Mouse (Mus musculus) C2C12 (cell line): ENCODE results near the gene B3gat2.
A peak's percentile ranks its signal among the peaks of the same experiment; 100 is the strongest.

Experiments used
- CEBPB ChIP-seq: IDR thresholded peaks from one replicate; pipeline ENCODE4 v1.6.1; 2011; ENCODE audit warnings: low read depth, mild to moderate bottlenecking, control low read depth, moderate library complexity
- CTCF ChIP-seq: IDR thresholded peaks from one replicate; pipeline ENCODE4 v1.5.1; 2011; ENCODE audit not compliant: control insufficient read depth, insufficient read depth, insufficient read length
- FOSL1 ChIP-seq: IDR thresholded peaks from one replicate; pipeline ENCODE4 v1.8.0; 2011; ENCODE audit warnings: mild to moderate bottlenecking, low read length; ENCODE audit not compliant: poor library complexity, insufficient read depth, severe bottlenecking
- MAX ChIP-seq: IDR thresholded peaks from one replicate; pipeline ENCODE4 v1.6.1; 2011; ENCODE audit warnings: mild to moderate bottlenecking, control low read depth

- peak; percentile 96 for TF ChIP-seq CTCF
- no peak for TF ChIP-seq CEBPB
- TF ChIP-seq FOSL1: no peak
- TF ChIP-seq MAX: no peak
Measured at GRCm38 (mm10) chr1:23762782-23763630, 1.5 kb downstream of the B3gat2 start.
